Mouse (Mus musculus) liver, embryonic 14.5 days (tissue): ENCODE measurements around the gene Plvap. TPM values are rescaled to one million over a fixed set of nuclear protein-coding genes. Genes with fewer than 3 reads are reported as not detected.

Experiments
- ATAC-seq: fragments of 200-750 bp; cut with Nextera tagmentation; 2 replicates; pipeline ENCODE4 v1.8.0; 2017; ENCODE audit warnings: moderate number of reproducible peaks, mild to moderate bottlenecking, moderate library complexity; ENCODE audit not compliant: insufficient read depth
- DNase-seq, 3 experiments: peaks; one replicate each; pipeline ENCODE4 v3.0.0-alpha.2; 2012 to 2013; ENCODE audit warnings: low read depth in 3 of 3, low spot score in 3 of 3
- H3K27ac ChIP-seq: fragments of 300-500 bp; sonication (generic); 2 replicates; pipeline ENCODE4 v1.5.1; 2014; ENCODE audit warnings: moderate library complexity, mild to moderate bottlenecking, control low read depth, inconsistent platforms
- H3K27me3 ChIP-seq: fragments of 300-500 bp; sonication (generic); 2 replicates; pipeline ENCODE4 v1.6.1; 2014; ENCODE audit warnings: mild to moderate bottlenecking, low read length, moderate library complexity; ENCODE audit not compliant: control insufficient read depth, insufficient read depth
- H3K36me3 ChIP-seq: fragments of 300-500 bp; sonication (generic); replicated peaks from 2 replicates; pipeline ENCODE4 v1.6.1; 2014; ENCODE audit warnings: low read depth; ENCODE audit not compliant: control insufficient read depth, insufficient read depth
- H3K4me1 ChIP-seq, 2 experiments: fragments of 200-500 bp in 1 of 2; fragments of 300-500 bp in 1 of 2; sonication (generic) in 1 of 2; replicated peaks; 2 replicates each; pipeline ENCODE4 v1.6.1; 2012 to 2014; ENCODE audit warnings: antibody characterized with exemption in 1 of 2, inconsistent platforms in 1 of 2, low read length in 1 of 2; ENCODE audit not compliant: control insufficient read depth in 2 of 2, insufficient read depth in 2 of 2
- H3K4me2 ChIP-seq: fragments of 300-500 bp; sonication (generic); 2 replicates; pipeline ENCODE4 v1.6.1; 2014; ENCODE audit warnings: low read depth, mild to moderate bottlenecking, control low read depth, moderate library complexity
- H3K4me3 ChIP-seq, 2 experiments: fragments of 200-500 bp in 1 of 2; fragments of 300-500 bp in 1 of 2; sonication (generic) in 1 of 2; 2 replicates each; pipeline ENCODE4 v1.5.1; 2012 to 2014; ENCODE audit warnings: low read depth in 2 of 2, low read length in 2 of 2, mild to moderate bottlenecking in 2 of 2, control low read depth in 1 of 2, inconsistent platforms in 1 of 2, moderate library complexity in 1 of 2; ENCODE audit not compliant: insufficient read depth in 1 of 2
- H3K9ac ChIP-seq: fragments of 300-500 bp; sonication (generic); replicated peaks from 2 replicates; pipeline ENCODE4 v1.6.1; 2014; ENCODE audit warnings: mild to moderate bottlenecking, control low read depth, moderate library complexity
- H3K9me3 ChIP-seq: fragments of 300-500 bp; sonication (generic); 2 replicates; pipeline ENCODE4 v1.6.1; 2016; ENCODE audit warnings: low read length, mixed read lengths; ENCODE audit not compliant: control insufficient read depth
- CTCF ChIP-seq: IDR thresholded peaks from 2 replicates; pipeline ENCODE4 v1.5.1; 2016; ENCODE audit warnings: antibody characterized with exemption, low read depth, control low read depth
- EP300 ChIP-seq: IDR thresholded peaks from 2 replicates; pipeline ENCODE4 v1.6.1; 2016; ENCODE audit warnings: antibody characterized with exemption, low read depth
- WGBS: fragments of 180-500 bp; shearing (Covaris S2); extraction: QIAGEN DNeasy Blood & Tissue Kit; methylation state at CpG from one replicate; pipeline ENCODE4 v1.1.7; 2014; ENCODE audit not compliant: insufficient replicate concordance; 5-methylcytosine and 5-hydroxymethylcytosine counted together
- polyA plus RNA-seq, 2 experiments: library from polyadenylated mRNA; depleted of rRNA in 1 of 2; stranded (reverse) in 1 of 2; unstranded in 1 of 2; fragments of >200 nt; fragmentation: Nextera tagmentation in 1 of 2; extraction: Ambion mirVana in 1 of 2; gene quantifications; 2 replicates each; pipeline versions ENCODE4 v1.2.1 to v1.2.3; 2012 to 2014

The Plvap gene
- polyA plus RNA-seq, 2 experiments = 15.9 to 16.8 TPM

DNA sequence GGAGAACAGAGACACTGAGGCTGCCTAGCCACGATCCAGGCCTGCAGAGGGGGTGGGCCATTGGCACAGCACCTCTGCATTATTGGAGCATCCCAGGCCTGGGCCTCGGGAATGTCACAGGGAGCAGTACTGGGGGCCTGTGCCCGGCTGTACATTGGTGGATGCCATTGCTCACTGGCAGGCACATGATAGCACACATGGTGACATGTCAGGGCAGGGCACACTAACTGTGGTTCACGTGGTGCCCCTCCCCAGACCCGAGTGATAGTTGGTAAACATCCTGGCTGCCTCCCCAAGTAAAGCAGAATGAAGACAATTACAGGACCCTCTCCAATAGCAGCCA is 40.7 kb downstream of the Plvap start:
- ATAC-seq (no peak), DNase-seq (no peak)
- TF ChIP-seq EP300 (no peak), CTCF (no peak)
- Histone ChIP-seq H3K4me2 (no peak overlapping the region; the same call in 1 of the 2 replicates), H3K36me3 (peaks cover 13% of the 10 kb centered on the region), H3K4me3 (no peak overlapping the region), H3K4me1 (peaks cover 8 to 9% of the 10 kb centered on the region in 2 experiments), H3K9ac (no peak overlapping the region), H3K27ac (no peak overlapping the region), H3K27me3 (no peaks in the 10 kb centered on the region), H3K9me3 (no peaks in the 10 kb centered on the region)
- WGBS = 67% methylated on average over 5 of the region's 5 CpGs

DNA sequence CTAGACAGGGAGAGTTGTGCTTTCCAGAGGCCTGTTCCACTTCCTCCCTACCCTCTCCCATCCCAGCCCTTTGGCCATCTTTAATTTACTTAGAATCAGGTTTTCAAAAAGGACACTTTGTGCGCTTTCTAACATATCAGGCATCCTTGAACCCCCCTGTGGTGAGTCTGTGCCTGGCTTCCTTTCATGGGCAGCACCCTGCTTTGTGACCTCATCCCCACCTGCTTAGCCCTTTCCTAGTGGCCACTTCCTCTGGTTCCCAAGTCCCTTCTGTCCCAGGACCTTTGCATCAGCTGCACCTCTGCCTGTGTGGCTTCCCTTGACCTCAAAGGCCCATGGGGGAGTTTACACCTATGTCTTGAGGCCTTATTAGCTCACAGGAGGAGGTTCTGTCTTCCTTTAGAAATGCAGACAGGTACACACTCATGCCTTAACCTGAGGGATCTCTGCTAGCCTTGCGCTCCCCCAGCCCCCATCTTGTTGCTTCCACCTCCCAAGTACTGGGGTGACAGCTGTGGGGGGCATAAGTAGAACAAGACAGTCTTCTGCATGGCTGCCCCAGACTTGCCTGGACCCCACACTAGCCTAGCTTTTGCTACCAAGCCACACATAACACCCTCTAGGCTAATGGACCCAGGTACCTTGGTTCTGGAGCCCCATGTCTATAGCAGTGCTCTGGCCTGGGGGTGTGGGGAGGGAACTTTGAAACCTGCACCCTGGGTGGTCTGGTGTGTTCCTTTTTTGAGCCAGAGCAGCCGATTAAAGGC is 41.2 kb downstream of the Plvap start:
- WGBS = 78% methylated on average over 3 of the region's 3 CpGs
- Histone ChIP-seq H3K4me2 (peak overlapping the region; percentile 81), H3K4me3 (peak overlapping the region; percentile 70 to 77; a peak in 3 of 4 replicates), H3K27ac (no peak overlapping the region), H3K9me3 (no peaks in the 10 kb centered on the region), H3K9ac (peak overlapping the region; percentile 71), H3K4me1 (peaks cover 11% of the 10 kb centered on the region in 2 experiments), H3K36me3 (peaks cover 15% of the 10 kb centered on the region), H3K27me3 (no peaks in the 10 kb centered on the region)
- DNase-seq (no peak), ATAC-seq (no peak)
- TF ChIP-seq EP300 = no peak
- no peak for TF ChIP-seq CTCF

DNA sequence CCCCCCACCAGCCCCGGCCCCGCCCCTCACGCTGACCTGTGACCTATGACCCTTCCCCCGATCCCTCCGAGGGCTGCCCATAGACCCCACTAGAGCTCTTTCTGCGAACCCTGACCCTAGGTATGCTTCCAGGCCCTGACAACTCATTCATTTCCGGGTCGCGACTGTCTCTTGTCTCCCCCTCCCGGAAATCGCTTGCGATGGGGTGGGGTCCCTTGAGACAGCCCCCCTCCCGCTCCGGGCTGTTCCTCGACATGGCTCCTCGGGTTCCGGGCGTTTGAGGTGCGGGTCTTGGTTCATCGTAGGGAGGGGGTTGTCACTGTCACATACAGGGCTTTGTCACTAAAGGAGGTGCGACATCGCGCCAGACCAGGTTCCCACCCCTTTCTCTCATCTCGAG is 42.1 kb downstream of the Plvap start:
- H3K4me1 ChIP-seq = peaks cover 11 to 12% of the 10 kb centered on the region in 2 experiments
- H3K9ac ChIP-seq = peak overlapping the region; percentile 71
- TF ChIP-seq EP300 = no peak
- TF ChIP-seq CTCF = no peak
- H3K27me3 ChIP-seq = no peaks in the 10 kb centered on the region
- H3K27ac ChIP-seq = no peak overlapping the region; the same call in 1 of the 2 replicates
- peak overlapping the region; percentile 70 to 77 for H3K4me3 ChIP-seq
- ATAC-seq = peak; percentile 4; the same call in 1 of the 2 replicates
- peak overlapping the region; percentile 81 for H3K4me2 ChIP-seq
- DNase-seq = no peak
- peaks cover 12% of the 10 kb centered on the region for H3K36me3 ChIP-seq
- no peaks in the 10 kb centered on the region for H3K9me3 ChIP-seq
- 1% methylated on average over 24 of the region's 24 CpGs for WGBS

DNA sequence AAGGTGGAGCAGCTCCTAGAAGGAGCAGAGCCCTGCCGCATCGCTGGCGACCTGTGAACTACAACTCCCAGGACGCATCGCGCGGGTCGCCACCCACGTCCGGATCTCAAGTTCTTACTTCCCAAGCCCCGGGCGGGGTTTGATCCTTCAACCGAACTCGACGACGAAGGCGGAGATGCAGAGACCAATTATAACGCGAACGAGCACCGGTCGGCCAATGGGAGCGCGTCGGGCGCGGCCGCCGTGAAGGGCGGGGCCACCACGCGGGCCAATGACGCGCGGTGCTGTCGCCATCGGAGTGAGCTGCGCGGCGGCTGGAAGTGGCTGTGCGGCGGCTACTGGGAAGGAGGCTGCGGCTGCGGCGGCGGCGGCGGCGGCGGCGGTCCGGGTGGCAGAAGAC is 42.6 kb downstream of the Plvap start, which contains the start of gene Dda1:
Gene Dda1 (plus strand): TSS at position 284 of the 400 bp plus-strand sequence.
- DNase-seq (peak; percentile 99), ATAC-seq (peak; percentile 83)
- under 1% methylated on average over 42 of the region's 52 CpGs for WGBS
- TF ChIP-seq EP300 = no peak
- TF ChIP-seq CTCF = no peak
- Histone ChIP-seq H3K9me3 (no peaks in the 10 kb centered on the region), H3K27me3 (no peaks in the 10 kb centered on the region), H3K9ac (peak within 1 kb of the TSS; percentile 71), H3K4me1 (peaks cover 16 to 17% of the 10 kb centered on the region in 2 experiments), H3K4me3 (peak within 1 kb of the TSS; percentile 70 to 77), H3K27ac (no peak within 1 kb of the TSS; the same call in 1 of the 2 replicates), H3K36me3 (peaks cover 8% of the 10 kb centered on the region), H3K4me2 (peak within 1 kb of the TSS; percentile 81)

DNA sequence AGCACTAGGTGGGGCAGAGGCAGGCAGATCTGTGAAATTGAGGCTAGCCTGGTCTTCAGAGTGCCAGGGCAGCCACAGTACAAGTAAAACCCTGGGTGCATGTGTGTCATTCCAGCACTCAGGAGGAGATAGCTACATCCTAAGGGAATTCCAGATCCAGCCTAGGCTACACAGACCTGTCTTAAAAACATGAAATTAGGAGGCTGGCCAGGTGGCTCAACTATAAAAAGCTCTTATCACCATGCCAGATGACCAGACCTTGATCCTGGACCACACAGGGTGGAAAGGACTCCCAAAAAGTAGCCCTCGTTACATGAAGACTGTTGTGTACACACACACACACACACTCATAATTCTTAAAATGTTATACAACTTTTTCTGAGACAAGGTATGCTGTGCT is 43.6 kb downstream of the Plvap start:
- Histone ChIP-seq H3K4me2 (no peak overlapping the region), H3K36me3 (peaks cover 6% of the 10 kb centered on the region)

More for the DNA sequence above, 43.6 kb downstream of the Plvap start:
- H3K27ac ChIP-seq = no peak overlapping the region
- TF ChIP-seq CTCF (no peak), EP300 (no peak)
- ATAC-seq (no peak), DNase-seq (no peak)
- no peak overlapping the region for H3K9ac ChIP-seq
- 62% methylated on average over 1 of the region's 1 CpGs for whole genome bisulfite sequencing
- no peaks in the 10 kb centered on the region for H3K27me3 ChIP-seq
- no peaks in the 10 kb centered on the region for H3K9me3 ChIP-seq
- H3K4me3 ChIP-seq = no peak overlapping the region
- H3K4me1 ChIP-seq = peaks cover 19% of the 10 kb centered on the region in 2 experiments
